9 mouse cellular contexts compared by ENCODE assay signal in genomic region chr8:54493110-54493509, GRCm38 (mm10). TPM values are rescaled to one million over a fixed set of nuclear protein-coding genes. Genes with fewer than 3 reads are reported as not detected.
A peak's percentile ranks its signal among the peaks of the same experiment; 100 is the strongest.
DNase-seq lines count a peak whose midpoint lies in the region; ATAC-seq and TF ChIP-seq lines count a peak whose summit lies in the region.
"Had no signal": no experiment of that assay in that cellular context is flagged by ENCODE, and none has a peak within 500 bp of the region (broad histone marks: within the 10 kb centered on the region; RNA-seq: fewer than 3 reads in every experiment).

No protein-coding gene starts in this region.

- DNase-seq in adrenal gland, adult 18-20 months (ENCODE audit: low spot score in 2 of 2): peak; percentile 48 to 50
- DNase-seq in adrenal gland, adult 8-10 months: no peak
- DNase-seq in testis, postnatal 14 days (ENCODE audit: low spot score): no peak
- peak; percentile 12 for DNase-seq in cerebellum, adult 9-11 months
- peak; percentile 38 for DNase-seq in gastrocnemius, postnatal 10 days
- DNase-seq in left cerebral cortex, postnatal 25 days (ENCODE audit: low spot score in 2 of 2): peak; percentile 65 to 74

- no peaks in the 10 kb centered on the region for H3K36me3 ChIP-seq in testis, adult 2 months (ENCODE audit: control insufficient read depth, insufficient read depth, low read length)
- H3K36me3 ChIP-seq in neural tube, embryonic 15.5 days: no peaks in the 10 kb centered on the region
- H3K36me3 ChIP-seq: hindbrain, embryonic 15.5 days had no signal

- no peak overlapping the region for H3K4me3 ChIP-seq in testis, adult 2 months (ENCODE audit: control insufficient read depth, low read depth, low read length)
- no peak overlapping the region for H3K4me3 ChIP-seq in neural tube, embryonic 15.5 days (replicated peaks)
- H3K4me3 ChIP-seq: hindbrain, embryonic 15.5 days had no signal

- no peak overlapping the region for H3K27ac ChIP-seq in testis, adult 2 months (ENCODE audit: control insufficient read depth, insufficient read depth, low read depth, low read length)
- H3K27ac ChIP-seq in neural tube, embryonic 15.5 days (replicated peaks): no peak overlapping the region
- H3K27ac ChIP-seq: hindbrain, embryonic 15.5 days had no signal

- intact Hi-C loops in left cerebral cortex, postnatal 25 days (cut with DNase I): loop anchor here (5.0 kb wide), 2 partner anchors 811 to 886 kb away; no protein-coding TSS in a partner anchor

- WGBS in neural tube, embryonic 15.5 days: 16% methylated on average over 6 of the region's 6 CpGs

- no peak for TF ChIP-seq POLR2A in testis, adult 2 months (IDR thresholded peaks at IDR 0.05; ENCODE audit: control insufficient read depth, low read depth, low read length)

- no peaks in the 10 kb centered on the region for H3K4me1 ChIP-seq in testis, adult 2 months (ENCODE audit: control insufficient read depth, insufficient read depth, low read length)
- 0 out of 2 replicates have a peak, but pooled peaks cover 3% of the 10 kb centered on the region for H3K4me1 ChIP-seq in neural tube, embryonic 15.5 days
- H3K4me1 ChIP-seq: hindbrain, embryonic 15.5 days had no signal

- H3K27me3 ChIP-seq in testis, adult 2 months (ENCODE audit: control insufficient read depth, insufficient read depth, low read length): no peaks in the 10 kb centered on the region
- no peaks in the 10 kb centered on the region for H3K27me3 ChIP-seq in neural tube, embryonic 15.5 days (replicated peaks)
- H3K27me3 ChIP-seq: hindbrain, embryonic 15.5 days had no signal

- ATAC-seq in neural tube, embryonic 15.5 days (ENCODE audit: low FRiP score): peak; percentile 36; the same call in 1 of the 2 replicates

- no peak overlapping the region for H3K4me2 ChIP-seq in neural tube, embryonic 15.5 days
- H3K4me2 ChIP-seq: hindbrain, embryonic 15.5 days had no signal

- no peaks in the 10 kb centered on the region for H3K9me3 ChIP-seq in neural tube, embryonic 15.5 days (replicated peaks)
- H3K9me3 ChIP-seq: hindbrain, embryonic 15.5 days had no signal

- peak; percentile 34; the same call in 1 of the 2 replicates for TF ChIP-seq CTCF in testis, adult 2 months (IDR thresholded peaks at IDR 0.05; ENCODE audit: control insufficient read depth, insufficient read depth, insufficient replicate concordance, low read depth, low read length)

- H3K9ac ChIP-seq in neural tube, embryonic 15.5 days (replicated peaks): no peak overlapping the region
- H3K9ac ChIP-seq: hindbrain, embryonic 15.5 days had no signal

RNA-seq across cellular contexts. Expression of gene Asb5, which starts 36.3 kb away (rescaled TPM):
- under 1 TPM; 0.60 to 0.93 TPM for total RNA-seq in adrenal gland, adult 18-20 months (2021)
- under 1 TPM in 3 of 4 experiments, not detected in 1; 0.35 to 0.91 (median 0.48) TPM for total RNA-seq in adrenal gland, adult 8-10 months (2022)
- polyA plus RNA-seq in testis, adult 2 months (2012; rRNA removed): 8.1 and 10.3 TPM in 2 replicates
- total RNA-seq in gastrocnemius, postnatal 10 days (2021): 100 to 1,000 TPM; 124 to 132 TPM
- total RNA-seq in left cerebral cortex, postnatal 25 days (2021): under 1 TPM; 0.78 to 0.94 TPM
- 3.9 and 7.3 TPM in 2 replicates for polyA plus RNA-seq in neural tube, embryonic 15.5 days (2015; fragmentation: Nextera tagmentation; extraction: Ambion mirVana)

RNA-seq across cellular contexts. Expression of gene Spcs3, which starts 36.7 kb away (rescaled TPM):
- total RNA-seq in adrenal gland, adult 18-20 months (2021): 10 to 100 TPM; 31.7 to 48.9 TPM
- 10 to 100 TPM; 48.9 to 61.3 (median 52.3) TPM for total RNA-seq in adrenal gland, adult 8-10 months (2022)
- 7.3 and 10.4 TPM in 2 replicates for polyA plus RNA-seq in testis, adult 2 months (2012; rRNA removed)
- 10 to 100 TPM; 22.8 to 28.2 TPM for total RNA-seq in gastrocnemius, postnatal 10 days (2021)
- 10 to 100 TPM; 65.8 to 69.2 TPM for total RNA-seq in left cerebral cortex, postnatal 25 days (2021)
- 44.6 and 55.1 TPM in 2 replicates for polyA plus RNA-seq in neural tube, embryonic 15.5 days (2015; fragmentation: Nextera tagmentation; extraction: Ambion mirVana)

Comparison
In these comparisons a context has a peak if more than half of its experiments do, and no peak if none do; other contexts are left out.
1. DNase-seq: peak in adrenal gland, adult 18-20 months (2 of 2), cerebellum, adult 9-11 months (single experiment), gastrocnemius, postnatal 10 days (single experiment) and left cerebral cortex, postnatal 25 days (2 of 2); none in adrenal gland, adult 8-10 months (single experiment) and testis, postnatal 14 days (single experiment).
2. RNA of gene Asb5, which starts 36.3 kb away (total RNA-seq): 124 to 132 TPM in gastrocnemius, postnatal 10 days; 0.78 to 0.94 TPM in left cerebral cortex, postnatal 25 days, 0.60 to 0.93 TPM in adrenal gland, adult 18-20 months and 0.35 to 0.91 TPM in adrenal gland, adult 8-10 months; every median in the first group is over 10 times any median in the second.